ENCODE assay signal across 9 mouse cellular contexts in the genomic region with DNA sequence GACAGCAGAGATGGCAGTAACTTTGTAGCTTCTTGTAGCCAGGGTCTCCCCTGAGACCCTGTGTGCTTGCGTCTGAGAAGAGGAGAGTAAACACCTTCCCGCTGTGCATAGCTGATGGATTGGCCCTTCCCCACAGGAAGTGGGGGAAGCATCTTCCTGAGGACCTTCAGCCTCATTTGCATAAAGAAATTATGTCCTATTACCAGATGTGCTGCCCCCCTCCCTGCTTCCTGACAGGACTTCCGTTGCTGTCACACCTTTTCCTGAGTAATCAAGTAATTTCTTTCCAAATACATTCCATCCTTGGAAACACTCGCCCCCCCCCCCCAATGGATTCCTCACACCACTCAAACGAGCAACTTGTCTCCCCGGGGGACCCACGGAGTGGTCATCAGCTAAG.
DNase-seq lines count a peak whose midpoint lies in the region; ATAC-seq and TF ChIP-seq lines count a peak whose summit lies in the region.
"Had no signal": no experiment of that assay in that cellular context is flagged by ENCODE, and none has a peak within 500 bp of the region (broad histone marks: within the 10 kb centered on the region; RNA-seq: fewer than 3 reads in every experiment).

No protein-coding gene starts in this region.

- no peak for ATAC-seq in midbrain, postnatal 0 days (ENCODE audit: low FRiP score)
- ATAC-seq in embryonic facial prominence, embryonic 13.5 days (ENCODE audit: insufficient number of reproducible peaks, insufficient read depth, low FRiP score, low TSS enrichment, low read depth) = no peak
- no peak for ATAC-seq in kidney, embryonic 15.5 days (replicated peaks; ENCODE audit: low FRiP score)
- ATAC-seq in stomach, embryonic 15.5 days (ENCODE audit: insufficient read depth, low FRiP score, low read depth) = no peak
- no peak for ATAC-seq in hindbrain, embryonic 14.5 days (ENCODE audit: low FRiP score)

- WGBS in midbrain, embryonic 10.5 days = 13% methylated on average over 7 of the region's 7 CpGs
- WGBS in midbrain, postnatal 0 days = 12% methylated on average over 7 of the region's 7 CpGs
- WGBS in embryonic facial prominence, embryonic 13.5 days = 11% methylated on average over 7 of the region's 7 CpGs
- 15% methylated on average over 7 of the region's 7 CpGs for WGBS in kidney, embryonic 15.5 days
- WGBS in stomach, embryonic 15.5 days = 8% methylated on average over 7 of the region's 7 CpGs
- 15% methylated on average over 7 of the region's 7 CpGs for WGBS in hindbrain, embryonic 14.5 days

- no peak overlapping the region for H3K9ac ChIP-seq in midbrain, postnatal 0 days (replicated peaks; ENCODE audit: low read length, poor library complexity, severe bottlenecking)
- H3K9ac ChIP-seq in embryonic facial prominence, embryonic 13.5 days = no peak overlapping the region
- H3K9ac ChIP-seq in kidney, embryonic 15.5 days = no peak overlapping the region
- H3K9ac ChIP-seq in stomach, embryonic 15.5 days = no peak overlapping the region
- H3K9ac ChIP-seq in hindbrain, embryonic 14.5 days = no peak overlapping the region

- no peak for TF ChIP-seq CTCF in midbrain, postnatal 0 days (IDR thresholded peaks at IDR 0.05)

- no peak overlapping the region for H3K27ac ChIP-seq in midbrain, embryonic 10.5 days (replicated peaks)
- no peak overlapping the region for H3K27ac ChIP-seq in midbrain, postnatal 0 days (ENCODE audit: low read depth, low read length)
- no peak overlapping the region for H3K27ac ChIP-seq in embryonic facial prominence, embryonic 13.5 days
- H3K27ac ChIP-seq in kidney, embryonic 15.5 days = 0 out of 2 replicates have a peak overlapping the region, but pooled peaks have one; percentile 20
- H3K27ac ChIP-seq in stomach, embryonic 15.5 days = peak overlapping the region; percentile 12; the same call in 1 of the 2 replicates
- no peak overlapping the region for H3K27ac ChIP-seq in hindbrain, embryonic 14.5 days

- H3K4me1 ChIP-seq in midbrain, embryonic 10.5 days = peaks cover 22% of the 10 kb centered on the region
- no peaks in the 10 kb centered on the region for H3K4me1 ChIP-seq in midbrain, postnatal 0 days (ENCODE audit: insufficient read depth, low read length)
- peaks cover 20% of the 10 kb centered on the region for H3K4me1 ChIP-seq in embryonic facial prominence, embryonic 13.5 days
- H3K4me1 ChIP-seq in kidney, embryonic 15.5 days = peaks cover 23% of the 10 kb centered on the region
- H3K4me1 ChIP-seq in stomach, embryonic 15.5 days = peaks cover 7% of the 10 kb centered on the region
- H3K4me1 ChIP-seq in hindbrain, embryonic 14.5 days (replicated peaks; ENCODE audit: control insufficient read depth, insufficient read depth, low read length) = no peaks in the 10 kb centered on the region; the same call in 1 of the 2 replicates

- H3K36me3 ChIP-seq in midbrain, embryonic 10.5 days = no peaks in the 10 kb centered on the region
- H3K36me3 ChIP-seq in midbrain, postnatal 0 days (ENCODE audit: insufficient read depth, low read length) = no peaks in the 10 kb centered on the region
- no peaks in the 10 kb centered on the region for H3K36me3 ChIP-seq in embryonic facial prominence, embryonic 13.5 days
- no peaks in the 10 kb centered on the region for H3K36me3 ChIP-seq in kidney, embryonic 15.5 days
- H3K36me3 ChIP-seq in stomach, embryonic 15.5 days = no peaks in the 10 kb centered on the region
- no peaks in the 10 kb centered on the region for H3K36me3 ChIP-seq in hindbrain, embryonic 14.5 days (replicated peaks; ENCODE audit: control insufficient read depth, insufficient read depth)

- no peaks in the 10 kb centered on the region for H3K27me3 ChIP-seq in midbrain, embryonic 10.5 days (ENCODE audit: low read depth, poor library complexity, severe bottlenecking)
- 0 out of 2 replicates have a peak, but pooled peaks cover 3% of the 10 kb centered on the region for H3K27me3 ChIP-seq in midbrain, postnatal 0 days (ENCODE audit: insufficient read depth, low read length)
- no peaks in the 10 kb centered on the region for H3K27me3 ChIP-seq in embryonic facial prominence, embryonic 13.5 days
- H3K27me3 ChIP-seq in kidney, embryonic 15.5 days = no peaks in the 10 kb centered on the region
- no peaks in the 10 kb centered on the region for H3K27me3 ChIP-seq in stomach, embryonic 15.5 days (replicated peaks)
- no peaks in the 10 kb centered on the region for H3K27me3 ChIP-seq in hindbrain, embryonic 14.5 days (ENCODE audit: control insufficient read depth, insufficient read depth, low read length)

- no peak for DNase-seq in midbrain, embryonic 10.5 days (ENCODE audit: low spot score)
- no peak for DNase-seq in midbrain, postnatal 0 days (ENCODE audit: low spot score)
- DNase-seq in urinary bladder, adult 18-20 months (ENCODE audit: low spot score in 2 of 2) = no peak
- DNase-seq in hindbrain, embryonic 14.5 days (ENCODE audit: low spot score) = no peak
- DNase-seq: gastrocnemius, postnatal 36 days; left cerebral cortex, postnatal 4 days had no signal

- no peak overlapping the region for H3K4me2 ChIP-seq in midbrain, postnatal 0 days (ENCODE audit: low read depth, low read length, poor library complexity, severe bottlenecking)
- H3K4me2 ChIP-seq in embryonic facial prominence, embryonic 13.5 days = peak overlapping the region; percentile 11; the same call in 1 of the 2 replicates
- H3K4me2 ChIP-seq in kidney, embryonic 15.5 days = peak overlapping the region; percentile 19
- peak overlapping the region; percentile 14; the same call in 1 of the 2 replicates for H3K4me2 ChIP-seq in stomach, embryonic 15.5 days
- no peak overlapping the region for H3K4me2 ChIP-seq in hindbrain, embryonic 14.5 days (replicated peaks)

- H3K4me3 ChIP-seq in midbrain, embryonic 10.5 days = 0 out of 2 replicates have a peak overlapping the region, but pooled peaks have one; percentile 7
- H3K4me3 ChIP-seq in midbrain, postnatal 0 days (ENCODE audit: low read depth, low read length) = no peak overlapping the region
- no peak overlapping the region for H3K4me3 ChIP-seq in embryonic facial prominence, embryonic 13.5 days
- H3K4me3 ChIP-seq in kidney, embryonic 15.5 days (replicated peaks) = no peak overlapping the region
- H3K4me3 ChIP-seq in stomach, embryonic 15.5 days (replicated peaks) = no peak overlapping the region
- H3K4me3 ChIP-seq in hindbrain, embryonic 14.5 days (replicated peaks; ENCODE audit: low read length) = no peak overlapping the region

- no peaks in the 10 kb centered on the region for H3K9me3 ChIP-seq in midbrain, embryonic 10.5 days (replicated peaks)
- H3K9me3 ChIP-seq in midbrain, postnatal 0 days (ENCODE audit: low read length) = no peaks in the 10 kb centered on the region
- H3K9me3 ChIP-seq in embryonic facial prominence, embryonic 13.5 days = no peaks in the 10 kb centered on the region
- H3K9me3 ChIP-seq in kidney, embryonic 15.5 days (replicated peaks) = no peaks in the 10 kb centered on the region
- no peaks in the 10 kb centered on the region for H3K9me3 ChIP-seq in stomach, embryonic 15.5 days
- no peaks in the 10 kb centered on the region for H3K9me3 ChIP-seq in hindbrain, embryonic 14.5 days (ENCODE audit: control insufficient read depth, low read length)

Comparison
In these comparisons a context has a peak if more than half of its experiments do, and no peak if none do; other contexts are left out.
1. H3K27ac ChIP-seq: peak in kidney, embryonic 15.5 days (single experiment) and stomach, embryonic 15.5 days (single experiment); none in midbrain, embryonic 10.5 days (single experiment), midbrain, postnatal 0 days (single experiment), embryonic facial prominence, embryonic 13.5 days (single experiment) and hindbrain, embryonic 14.5 days (single experiment).
2. H3K4me2 ChIP-seq: peak in embryonic facial prominence, embryonic 13.5 days (single experiment), kidney, embryonic 15.5 days (single experiment) and stomach, embryonic 15.5 days (single experiment); none in midbrain, postnatal 0 days (single experiment) and hindbrain, embryonic 14.5 days (single experiment).